In genomic region chr14:50807487-50808072, GRCm38 (mm10) we compare ENCODE assay signal across 8 mouse cellular contexts. TPM values are rescaled to one million over a fixed set of nuclear protein-coding genes. Genes with fewer than 3 reads are reported as not detected.
DNase-seq lines count a peak whose midpoint lies in the region; ATAC-seq and TF ChIP-seq lines count a peak whose summit lies in the region.

Gene Ccnb1ip1, minus strand, starts transcription at chr14:50807732.
Gene Parp2, plus strand, starts transcription at chr14:50807841.

- DNase-seq in MEL (ENCODE audit: low read depth, low spot score) = peak; percentile 96
- peak; percentile 99 to 100 for DNase-seq in cerebellum, adult 2 months
- DNase-seq in forebrain, postnatal 0 days = peak; percentile 99
- peak; percentile 99 for DNase-seq in heart, postnatal 4 days
- DNase-seq in layer of hippocampus, adult 8-10 months (ENCODE audit: low spot score in 2 of 2) = peak; percentile 98 to 99
- peak; percentile 97 for DNase-seq in ovary, adult 18-20 months (ENCODE audit: low spot score)
- peak; percentile 98 for DNase-seq in thymus, postnatal 0 days (ENCODE audit: low spot score)

- H3K4me2 ChIP-seq in forebrain, postnatal 0 days (ENCODE audit: low read depth) = peak within 1 kb of the TSS; percentile 69
- H3K4me2 ChIP-seq in lung, embryonic 15.5 days = peak within 1 kb of the TSS; percentile 61

- no peak for TF ChIP-seq CTCF in MEL (IDR thresholded peaks at IDR 0.05 in 2 of 3, conservative IDR thresholded peaks at IDR 0.05 in 1 of 3; ENCODE audit: control insufficient read depth in 1 of 3, insufficient read depth in 1 of 3, low read depth in 2 of 3, low read length in 3 of 3, poor library complexity in 1 of 3, severe bottlenecking in 1 of 3)
- TF ChIP-seq CTCF in cerebellum, adult 2 months (IDR thresholded peaks at IDR 0.05; ENCODE audit: borderline replicate concordance, insufficient read depth, low read depth, low read length) = no peak
- TF ChIP-seq CTCF in forebrain, postnatal 0 days (IDR thresholded peaks at IDR 0.05; ENCODE audit: low read depth) = no peak

- 0 out of 4 replicates have a peak, but pooled peaks of 1 of the 2 experiments have one; percentile 27 for TF ChIP-seq EP300 in MEL (IDR thresholded peaks at IDR 0.05; ENCODE audit: low read depth in 1 of 2, low read length in 2 of 2)

- H3K27me3 ChIP-seq in MEL (ENCODE audit: control insufficient read depth in 1 of 2, insufficient read depth in 2 of 2, low read length in 2 of 2) = no peaks in the 10 kb centered on the region
- H3K27me3 ChIP-seq in cerebellum, adult 2 months (ENCODE audit: control insufficient read depth, insufficient read depth, low read length) = no peaks in the 10 kb centered on the region
- H3K27me3 ChIP-seq in forebrain, postnatal 0 days (ENCODE audit: insufficient read depth, low read length) = no peaks in the 10 kb centered on the region
- H3K27me3 ChIP-seq in lung, embryonic 15.5 days = no peaks in the 10 kb centered on the region

- H3K9me3 ChIP-seq in MEL (replicated peaks; ENCODE audit: insufficient read depth, low read length) = no peaks in the 10 kb centered on the region
- no peaks in the 10 kb centered on the region for H3K9me3 ChIP-seq in forebrain, postnatal 0 days (ENCODE audit: low read length)
- no peaks in the 10 kb centered on the region for H3K9me3 ChIP-seq in lung, embryonic 15.5 days

- WGBS in cerebellum, adult 2 months = 1% methylated on average over 42 of the region's 42 CpGs
- WGBS in forebrain, postnatal 0 days = 2% methylated on average over 42 of the region's 42 CpGs
- 1% methylated on average over 42 of the region's 42 CpGs for WGBS in lung, embryonic 15.5 days

- peak within 1 kb of the TSS; percentile 86 for H3K27ac ChIP-seq in MEL (ENCODE audit: control insufficient read depth, low read depth, low read length)
- H3K27ac ChIP-seq in cerebellum, adult 2 months (ENCODE audit: insufficient read depth, low read length) = peak within 1 kb of the TSS; percentile 76
- H3K27ac ChIP-seq in forebrain, postnatal 0 days (ENCODE audit: low read depth, low read length) = peak within 1 kb of the TSS; percentile 93
- peak within 1 kb of the TSS; percentile 89 for H3K27ac ChIP-seq in lung, embryonic 15.5 days

- ATAC-seq in forebrain, postnatal 0 days = peak; percentile 97
- ATAC-seq in lung, embryonic 15.5 days (ENCODE audit: borderline replicate concordance, extremely low read depth, low FRiP score, low TSS enrichment) = peak; percentile 100

- peak within 1 kb of the TSS; percentile 97 for H3K9ac ChIP-seq in MEL (ENCODE audit: control insufficient read depth, low read depth, low read length, poor library complexity, severe bottlenecking)
- peak within 1 kb of the TSS; percentile 87 for H3K9ac ChIP-seq in forebrain, postnatal 0 days
- peak within 1 kb of the TSS; percentile 68 for H3K9ac ChIP-seq in lung, embryonic 15.5 days

- TF ChIP-seq RAD21 in MEL (IDR thresholded peaks at IDR 0.05; ENCODE audit: low read depth, low read length) = no peak

- TF ChIP-seq POLR2A in MEL (IDR thresholded peaks at IDR 0.05; ENCODE audit: control insufficient read depth in 1 of 2, insufficient read depth in 1 of 2, low read depth in 1 of 2, low read length in 2 of 2, poor library complexity in 1 of 2) = peak; percentile 49 to 93; a peak in 3 of 4 replicates
- peak; percentile 90 for TF ChIP-seq POLR2A in cerebellum, adult 2 months (IDR thresholded peaks at IDR 0.05; ENCODE audit: borderline replicate concordance, insufficient read depth, low read length)

- peaks cover 0 to 4% of the 10 kb centered on the region in 2 experiments; a peak in 2 of 4 replicates for H3K36me3 ChIP-seq in MEL (ENCODE audit: control insufficient read depth in 1 of 2, insufficient read depth in 2 of 2, low read length in 2 of 2)
- H3K36me3 ChIP-seq in forebrain, postnatal 0 days (ENCODE audit: insufficient read depth) = peaks cover 4% of the 10 kb centered on the region
- H3K36me3 ChIP-seq in lung, embryonic 15.5 days = peaks cover 13% of the 10 kb centered on the region; the same call in 1 of the 2 replicates

- peak within 1 kb of the TSS; percentile 68 to 95 for H3K4me3 ChIP-seq in MEL (ENCODE audit: control insufficient read depth in 1 of 2, insufficient read depth in 1 of 2, low read depth in 2 of 2, low read length in 2 of 2)
- peak within 1 kb of the TSS; percentile 97 for H3K4me3 ChIP-seq in cerebellum, adult 2 months (replicated peaks; ENCODE audit: insufficient read depth, low read depth, low read length)
- H3K4me3 ChIP-seq in forebrain, postnatal 0 days (ENCODE audit: low read depth, low read length) = peak within 1 kb of the TSS; percentile 67
- peak within 1 kb of the TSS; percentile 63 for H3K4me3 ChIP-seq in lung, embryonic 15.5 days

- peaks cover 0 to 4% of the 10 kb centered on the region in 2 experiments; a peak in 1 of 4 replicates for H3K4me1 ChIP-seq in MEL (ENCODE audit: control insufficient read depth in 1 of 2, insufficient read depth in 2 of 2, low read length in 2 of 2)
- no peaks in the 10 kb centered on the region for H3K4me1 ChIP-seq in cerebellum, adult 2 months (ENCODE audit: control insufficient read depth, insufficient read depth, low read length)
- no peaks in the 10 kb centered on the region for H3K4me1 ChIP-seq in forebrain, postnatal 0 days (ENCODE audit: insufficient read depth)
- H3K4me1 ChIP-seq in lung, embryonic 15.5 days = peaks cover 7% of the 10 kb centered on the region

- peaks cover 33% of the 10 kb centered on the region for H3K79me2 ChIP-seq in MEL (ENCODE audit: control insufficient read depth, insufficient read depth, low read length, poor library complexity)

TF ChIP-seq in MEL, 35 proteins besides CTCF, POLR2A, EP300 and RAD21 (continues in another document):
- TF ChIP-seq MAX (IDR thresholded peaks at IDR 0.05; ENCODE audit: low read length) = peak; percentile 75; the same call in 1 of the 2 replicates
- peak; percentile 59; the same call in 1 of the 2 replicates for TF ChIP-seq ZNF384 (IDR thresholded peaks at IDR 0.05; ENCODE audit: low read depth, low read length)
- peak; percentile 74 for TF ChIP-seq TCF12 (IDR thresholded peaks at IDR 0.05; ENCODE audit: low read depth, low read length)
- peak; percentile 89 for TF ChIP-seq MXI1 (IDR thresholded peaks at IDR 0.05; ENCODE audit: low read depth, low read length)
- peak; percentile 99 for TF ChIP-seq TBP (IDR thresholded peaks at IDR 0.05; ENCODE audit: low read depth, low read length)
- TF ChIP-seq MAFK (IDR thresholded peaks at IDR 0.05; ENCODE audit: borderline replicate concordance, low read depth, low read length) = no peak
- TF ChIP-seq USF2 (IDR thresholded peaks at IDR 0.05; ENCODE audit: borderline replicate concordance in 1 of 2, insufficient read depth in 1 of 2, low read depth in 1 of 2, low read length in 2 of 2) = no peak
- no peak for TF ChIP-seq MYB (IDR thresholded peaks at IDR 0.05; ENCODE audit: low read depth, low read length)
- TF ChIP-seq ETS1 (IDR thresholded peaks at IDR 0.05; ENCODE audit: low read depth, low read length) = peak; percentile 62
- TF ChIP-seq NRF1 (IDR thresholded peaks at IDR 0.05; ENCODE audit: insufficient read depth, low read depth, low read length, poor library complexity, severe bottlenecking) = peak; percentile 62
- no peak for TF ChIP-seq ZC3H11A (IDR thresholded peaks at IDR 0.05; ENCODE audit: low read depth, low read length)
- no peak for TF ChIP-seq GABPA (IDR thresholded peaks at IDR 0.05; ENCODE audit: low read depth, low read length)
- peak; percentile 85; the same call in 1 of the 2 replicates for TF ChIP-seq E2F4 (IDR thresholded peaks at IDR 0.05; ENCODE audit: borderline replicate concordance, low read depth, low read length)
- peak; percentile 81 for TF ChIP-seq NELFE (IDR thresholded peaks at IDR 0.05; ENCODE audit: low read depth, low read length)
- peak; percentile 86 for TF ChIP-seq HCFC1 (IDR thresholded peaks at IDR 0.05; ENCODE audit: low read depth, low read length)
- no peak for TF ChIP-seq POLR2AphosphoS5 (IDR thresholded peaks at IDR 0.05; ENCODE audit: borderline replicate concordance, low read depth, low read length)
- peak; percentile 88; the same call in 1 of the 2 replicates for TF ChIP-seq ZMIZ1 (IDR thresholded peaks at IDR 0.05; ENCODE audit: low read depth, low read length)
- no peak for TF ChIP-seq CHD1 (IDR thresholded peaks at IDR 0.05; ENCODE audit: low read depth, low read length)
- TF ChIP-seq MAZ (IDR thresholded peaks at IDR 0.05; ENCODE audit: low read depth, low read length) = peak; percentile 73; the same call in 1 of the 2 replicates
- no peak for TF ChIP-seq ZKSCAN1 (IDR thresholded peaks at IDR 0.05; ENCODE audit: low read depth, low read length)
- no peak for TF ChIP-seq GATA1 (IDR thresholded peaks at IDR 0.05; ENCODE audit: low read depth, low read length)
- TF ChIP-seq ELF1 (IDR thresholded peaks at IDR 0.05; ENCODE audit: low read depth, low read length) = peak; percentile 84

RNA-seq across cellular contexts. Expression of gene Ccnb1ip1, which starts in this region (rescaled TPM):
- 23.3 and 28.3 TPM in 2 replicates for total RNA-seq in MEL (2012; rRNA removed)
- polyA plus RNA-seq in MEL (2012; ENCODE audit: insufficient read depth in 1 of 2, insufficient read length in 2 of 2, low read depth in 1 of 2, low replicate concordance in 2 of 2, missing spikeins in 1 of 2) = 10 to 100 TPM in 1 of 2 experiments, not detected in 1; 27.6 TPM
- polyA plus RNA-seq in cerebellum, adult 2 months (2012; rRNA removed) = not detected in 2 replicates
- total RNA-seq in forebrain, postnatal 0 days (2014; rRNA removed) = 0.19 TPM in 1 of 2 replicates, not detected in the other
- 0.09 TPM in 1 of 2 replicates, not detected in the other for polyA plus RNA-seq in forebrain, postnatal 0 days (2015; fragmentation: Nextera tagmentation; extraction: Ambion mirVana)
- total RNA-seq in heart, postnatal 4 days (2021) = under 1 TPM in 1 of 2 experiments, not detected in 1; 0.18 TPM
- under 1 TPM in 1 of 4 experiments, not detected in 3; 0.55 TPM for total RNA-seq in layer of hippocampus, adult 8-10 months (2022)
- polyA plus RNA-seq in lung, embryonic 15.5 days (2015; fragmentation: Nextera tagmentation; extraction: Ambion mirVana) = not detected in 2 replicates
- not detected in 2 replicates for polyA plus RNA-seq in thymus, postnatal 0 days (2015; fragmentation: Nextera tagmentation; extraction: Ambion mirVana)

RNA-seq across cellular contexts. Expression of gene Parp2, which starts in this region (rescaled TPM):
- total RNA-seq in MEL (2012; rRNA removed) = 65.6 and 81.1 TPM in 2 replicates
- 10 to 100 TPM in 1 of 2 experiments, not detected in 1; 83.2 TPM for polyA plus RNA-seq in MEL (2012; ENCODE audit: insufficient read depth in 1 of 2, insufficient read length in 2 of 2, low read depth in 1 of 2, low replicate concordance in 2 of 2, missing spikeins in 1 of 2)
- 61.2 and 62.2 TPM in 2 replicates for polyA plus RNA-seq in cerebellum, adult 2 months (2012; rRNA removed)
- total RNA-seq in forebrain, postnatal 0 days (2014; rRNA removed) = 33.2 and 35.7 TPM in 2 replicates
- 30.3 and 34.4 TPM in 2 replicates for polyA plus RNA-seq in forebrain, postnatal 0 days (2015; fragmentation: Nextera tagmentation; extraction: Ambion mirVana)
- total RNA-seq in heart, postnatal 4 days (2021) = 10 to 100 TPM; 25.5 to 26.8 TPM
- 10 to 100 TPM; 27.2 to 29.0 (median 28.7) TPM for total RNA-seq in layer of hippocampus, adult 8-10 months (2022)
- 60.8 and 61.2 TPM in 2 replicates for polyA plus RNA-seq in lung, embryonic 15.5 days (2015; fragmentation: Nextera tagmentation; extraction: Ambion mirVana)
- polyA plus RNA-seq in thymus, postnatal 0 days (2015; fragmentation: Nextera tagmentation; extraction: Ambion mirVana) = 54.8 and 58.9 TPM in 2 replicates

Comparison
In these comparisons a context has a peak if more than half of its experiments do, and no peak if none do; other contexts are left out.
1. Peak in every context shown above with its lines: DNase-seq, ATAC-seq, H3K4me3 ChIP-seq and H3K27ac ChIP-seq.
2. RNA of gene Ccnb1ip1 (total RNA-seq): 23.3 to 28.3 TPM in MEL; 0.19 TPM in forebrain, postnatal 0 days, 0.18 TPM in heart, postnatal 4 days and 0.55 TPM in layer of hippocampus, adult 8-10 months; every median in the first group is over 10 times any median in the second.